Mouse (Mus musculus): ENCODE data around the gene Vill. TPM values are rescaled to one million over a fixed set of nuclear protein-coding genes. Genes with fewer than 3 reads are reported as not detected.
A peak's percentile ranks its signal among the peaks of the same experiment; 100 is the strongest.

The Vill gene
- total and polyA plus RNA-seq, 2 experiments from 2014 or later = 2.8 to 3.8 TPM

DNA sequence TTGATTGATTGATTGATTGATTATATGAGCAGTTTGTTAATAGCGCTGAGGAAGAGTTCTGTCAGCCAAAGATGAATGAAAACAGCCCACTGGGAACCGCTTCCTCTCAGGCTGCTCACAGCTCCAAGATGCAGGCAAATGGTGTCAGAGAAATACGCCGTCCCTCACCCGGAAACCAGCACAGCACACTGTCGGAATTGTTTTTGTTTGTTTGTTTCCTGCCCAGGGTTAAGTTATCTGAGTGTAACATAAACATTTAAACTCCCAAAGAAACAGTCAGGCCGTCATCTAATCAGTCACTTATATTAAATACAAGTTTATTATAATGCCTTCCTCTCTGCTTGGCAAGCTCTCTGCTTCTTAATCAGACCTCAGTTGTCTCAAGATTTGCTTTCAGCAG is 43.7 kb upstream of the Vill start:
- Histone ChIP-seq H3K9ac (replicated peaks; ENCODE audit: low read length, poor library complexity, severe bottlenecking) (no peak overlapping the region), H3K27ac (ENCODE audit: low read depth, low read length) (no peak overlapping the region), H3K4me3 (ENCODE audit: low read depth, low read length) (no peak overlapping the region), H3K36me3 (ENCODE audit: insufficient read depth, low read length) (no peaks in the 10 kb centered on the region; the same call in 1 of the 2 replicates), H3K4me2 (ENCODE audit: low read depth, low read length, poor library complexity, severe bottlenecking) (no peak overlapping the region), H3K9me3 (ENCODE audit: low read length) (no peaks in the 10 kb centered on the region), H3K4me1 (ENCODE audit: insufficient read depth, low read length) (no peaks in the 10 kb centered on the region), H3K27me3 (ENCODE audit: insufficient read depth, low read length) (no peaks in the 10 kb centered on the region)
- 80% methylated on average over 7 of the region's 7 CpGs for WGBS
- no peak for TF ChIP-seq CTCF (IDR thresholded peaks at IDR 0.05)
- ATAC-seq (ENCODE audit: low FRiP score) (no peak), DNase-seq (ENCODE audit: low spot score) (no peak)

- H3K27ac ChIP-seq (ENCODE audit: low read depth, low read length) = no peak overlapping the region
- H3K36me3 ChIP-seq (ENCODE audit: insufficient read depth, low read length) = peaks cover 4% of the 10 kb centered on the region; the same call in 1 of the 2 replicates
- no peak overlapping the region for H3K9ac ChIP-seq (replicated peaks; ENCODE audit: low read length, poor library complexity, severe bottlenecking)
- H3K27me3 ChIP-seq (ENCODE audit: insufficient read depth, low read length) = no peaks in the 10 kb centered on the region
- no peak overlapping the region for H3K4me3 ChIP-seq (ENCODE audit: low read depth, low read length)
- H3K4me2 ChIP-seq (ENCODE audit: low read depth, low read length, poor library complexity, severe bottlenecking) = no peak overlapping the region
- DNase-seq (ENCODE audit: low spot score) (no peak), ATAC-seq (ENCODE audit: low FRiP score) (no peak)
- no peaks in the 10 kb centered on the region for H3K9me3 ChIP-seq (ENCODE audit: low read length)
- WGBS = 92% methylated on average over 13 of the region's 13 CpGs
- no peak for TF ChIP-seq CTCF (IDR thresholded peaks at IDR 0.05)
- no peaks in the 10 kb centered on the region for H3K4me1 ChIP-seq (ENCODE audit: insufficient read depth, low read length)
Measured at GRCm38 (mm10) chr9:119010156-119010710, 42.3 kb upstream of the Vill start.

GRCm38 (mm10) chr9:119016785-119017507 is 35.6 kb upstream of the Vill start:
- no peak for ATAC-seq (ENCODE audit: low FRiP score)
- no peak overlapping the region for H3K9ac ChIP-seq (replicated peaks; ENCODE audit: low read length, poor library complexity, severe bottlenecking)
- no peaks in the 10 kb centered on the region for H3K4me1 ChIP-seq (ENCODE audit: insufficient read depth, low read length)
- H3K4me3 ChIP-seq (ENCODE audit: low read depth, low read length) = no peak overlapping the region
- WGBS = 84% methylated on average over 7 of the region's 7 CpGs
- no peaks in the 10 kb centered on the region for H3K9me3 ChIP-seq (ENCODE audit: low read length)
- no peak overlapping the region for H3K4me2 ChIP-seq (ENCODE audit: low read depth, low read length, poor library complexity, severe bottlenecking)
- no peak for TF ChIP-seq CTCF (IDR thresholded peaks at IDR 0.05)
- DNase-seq (ENCODE audit: low spot score) = no peak
- peaks cover 16% of the 10 kb centered on the region for H3K36me3 ChIP-seq (ENCODE audit: insufficient read depth, low read length)
- no peaks in the 10 kb centered on the region for H3K27me3 ChIP-seq (ENCODE audit: insufficient read depth, low read length)
- no peak overlapping the region for H3K27ac ChIP-seq (ENCODE audit: low read depth, low read length)

GRCm38 (mm10) chr9:119021731-119022130 is 30.8 kb upstream of the Vill start:
- H3K4me1 ChIP-seq (ENCODE audit: insufficient read depth, low read length) = no peaks in the 10 kb centered on the region
- no peak overlapping the region for H3K4me2 ChIP-seq (ENCODE audit: low read depth, low read length, poor library complexity, severe bottlenecking)
- ATAC-seq (ENCODE audit: low FRiP score) = no peak
- no peak for TF ChIP-seq CTCF (IDR thresholded peaks at IDR 0.05)
- 78% methylated on average over 7 of the region's 7 CpGs for WGBS
- no peak overlapping the region for H3K9ac ChIP-seq (replicated peaks; ENCODE audit: low read length, poor library complexity, severe bottlenecking)
- H3K36me3 ChIP-seq (ENCODE audit: insufficient read depth, low read length) = peaks cover 13% of the 10 kb centered on the region
- no peak overlapping the region for H3K4me3 ChIP-seq (ENCODE audit: low read depth, low read length)
- H3K27me3 ChIP-seq (ENCODE audit: insufficient read depth, low read length) = no peaks in the 10 kb centered on the region
- DNase-seq (ENCODE audit: low spot score) = no peak
- no peaks in the 10 kb centered on the region for H3K9me3 ChIP-seq (ENCODE audit: low read length)
- H3K27ac ChIP-seq (ENCODE audit: low read depth, low read length) = no peak overlapping the region

DNA sequence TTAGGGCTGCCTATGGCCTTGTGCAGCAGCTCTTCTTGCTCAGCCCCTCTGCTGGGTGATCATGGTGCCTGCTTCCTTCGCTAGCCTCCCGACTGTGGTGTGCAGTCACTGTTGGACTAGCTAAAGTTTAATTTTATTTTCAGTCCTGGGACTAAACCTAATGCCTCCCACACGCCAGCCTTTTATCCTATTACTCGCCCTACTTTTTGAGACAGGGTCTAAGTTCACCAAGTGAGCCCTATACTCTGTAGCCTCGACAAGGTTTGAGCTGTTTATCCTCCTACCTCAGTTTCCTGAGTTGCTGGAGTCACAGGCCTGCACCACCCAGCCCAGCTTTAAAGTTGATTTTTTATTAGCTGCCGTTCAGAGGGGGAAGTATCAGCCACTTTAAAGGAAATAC is 27.3 kb upstream of the Vill start:
- Histone ChIP-seq H3K4me3 (ENCODE audit: low read depth, low read length) (no peak overlapping the region), H3K9ac (replicated peaks; ENCODE audit: low read length, poor library complexity, severe bottlenecking) (no peak overlapping the region), H3K27ac (ENCODE audit: low read depth, low read length) (no peak overlapping the region), H3K36me3 (ENCODE audit: insufficient read depth, low read length) (0 out of 2 replicates have a peak, but pooled peaks cover 10% of the 10 kb centered on the region), H3K4me2 (ENCODE audit: low read depth, low read length, poor library complexity, severe bottlenecking) (no peak overlapping the region), H3K4me1 (ENCODE audit: insufficient read depth, low read length) (no peaks in the 10 kb centered on the region), H3K9me3 (ENCODE audit: low read length) (no peaks in the 10 kb centered on the region), H3K27me3 (ENCODE audit: insufficient read depth, low read length) (no peaks in the 10 kb centered on the region)
- no peak for DNase-seq (ENCODE audit: low spot score)
- WGBS = 68% methylated on average over 6 of the region's 6 CpGs
- no peak for ATAC-seq (ENCODE audit: low FRiP score)
- no peak for TF ChIP-seq CTCF (IDR thresholded peaks at IDR 0.05)

GRCm38 (mm10) chr9:119025832-119026331 is 26.7 kb upstream of the Vill start:
- H3K27ac ChIP-seq (ENCODE audit: low read depth, low read length) = no peak overlapping the region
- WGBS = 90% methylated on average over 7 of the region's 7 CpGs
- H3K27me3 ChIP-seq (ENCODE audit: insufficient read depth, low read length) = no peaks in the 10 kb centered on the region
- no peaks in the 10 kb centered on the region for H3K4me1 ChIP-seq (ENCODE audit: insufficient read depth, low read length)
- 0 out of 2 replicates have a peak, but pooled peaks cover 10% of the 10 kb centered on the region for H3K36me3 ChIP-seq (ENCODE audit: insufficient read depth, low read length)
- peak; percentile 25 for TF ChIP-seq CTCF (IDR thresholded peaks at IDR 0.05)
- H3K9ac ChIP-seq (replicated peaks; ENCODE audit: low read length, poor library complexity, severe bottlenecking) = no peak overlapping the region
- no peak overlapping the region for H3K4me3 ChIP-seq (ENCODE audit: low read depth, low read length)
- no peak overlapping the region for H3K4me2 ChIP-seq (ENCODE audit: low read depth, low read length, poor library complexity, severe bottlenecking)
- no peaks in the 10 kb centered on the region for H3K9me3 ChIP-seq (ENCODE audit: low read length)
- DNase-seq (ENCODE audit: low spot score) (no peak), ATAC-seq (ENCODE audit: low FRiP score) (no peak)
